Mouse (Mus musculus) myocyte (in vitro differentiated cells): ENCODE results near the gene Pde8a.

Experiments used
- CEBPB ChIP-seq: IDR thresholded peaks from 2 replicates; pipeline ENCODE4 v1.6.1; 2011; ENCODE audit warnings: mild to moderate bottlenecking, moderate library complexity; ENCODE audit not compliant: poor library complexity, insufficient read depth, severe bottlenecking
- E2F4 ChIP-seq: IDR thresholded peaks from one replicate; pipeline ENCODE4 v1.6.1; 2011; ENCODE audit warnings: mild to moderate bottlenecking, control low read depth, moderate library complexity; ENCODE audit not compliant: insufficient read depth
- MAX ChIP-seq: IDR thresholded peaks from one replicate; pipeline ENCODE4 v1.6.1; 2011; ENCODE audit warnings: low read depth, mild to moderate bottlenecking, control low read depth
- MYOD1 ChIP-seq, 3 experiments: IDR thresholded peaks; one replicate each; pipeline ENCODE4 v1.6.1; 2011; ENCODE audit warnings: control low read depth in 2 of 3, low read depth in 2 of 3, mild to moderate bottlenecking in 2 of 3, moderate library complexity in 1 of 3; ENCODE audit not compliant: insufficient read length in 2 of 3, control insufficient read depth in 1 of 3
- MYOG ChIP-seq, 3 experiments: IDR thresholded peaks; one replicate each; pipeline ENCODE4 v1.6.1; 2011; ENCODE audit warnings: control low read depth in 2 of 3, low read depth in 2 of 3, mild to moderate bottlenecking in 2 of 3; ENCODE audit not compliant: insufficient read length in 2 of 3, control insufficient read depth in 1 of 3, insufficient read depth in 1 of 3
- POLR2A ChIP-seq: IDR thresholded peaks from one replicate; pipeline ENCODE4 v1.6.1; 2011; ENCODE audit warnings: low read depth, mild to moderate bottlenecking, control low read depth, moderate library complexity; ENCODE audit not compliant: insufficient read length
- POLR2AphosphoS2 ChIP-seq: IDR thresholded peaks from one replicate; pipeline ENCODE4 v1.6.1; 2011; ENCODE audit warnings: low read depth, control low read depth; ENCODE audit not compliant: insufficient read length
- TCF3 ChIP-seq: IDR thresholded peaks from one replicate; pipeline ENCODE4 v1.6.1; 2011; ENCODE audit warnings: low read depth, control low read depth; ENCODE audit not compliant: insufficient read length
- USF1 ChIP-seq: IDR thresholded peaks from one replicate; pipeline ENCODE4 v1.6.1; 2011; ENCODE audit warnings: low read depth, mild to moderate bottlenecking, control low read depth, moderate library complexity

- TF ChIP-seq POLR2A (peak; percentile 38), CEBPB (no peak), POLR2AphosphoS2 (peak; percentile 79), USF1 (no peak), MYOG (IDR thresholded peaks at IDR 0.05; ENCODE audit: control insufficient read depth in 1 of 3, insufficient read depth in 1 of 3, insufficient read length in 2 of 3, low read depth in 2 of 3) (no peak), E2F4 (no peak), MAX (no peak), MYOD1 (IDR thresholded peaks at IDR 0.05; ENCODE audit: control insufficient read depth in 1 of 3, insufficient read length in 2 of 3, low read depth in 2 of 3) (no peak), TCF3 (no peak)
These were observed 124.6 kb downstream of the Pde8a start for GRCm38 (mm10) chr7:81337785-81338521.
